Mouse (Mus musculus): Measurements from ENCODE around the gene Myo16.

DNA sequence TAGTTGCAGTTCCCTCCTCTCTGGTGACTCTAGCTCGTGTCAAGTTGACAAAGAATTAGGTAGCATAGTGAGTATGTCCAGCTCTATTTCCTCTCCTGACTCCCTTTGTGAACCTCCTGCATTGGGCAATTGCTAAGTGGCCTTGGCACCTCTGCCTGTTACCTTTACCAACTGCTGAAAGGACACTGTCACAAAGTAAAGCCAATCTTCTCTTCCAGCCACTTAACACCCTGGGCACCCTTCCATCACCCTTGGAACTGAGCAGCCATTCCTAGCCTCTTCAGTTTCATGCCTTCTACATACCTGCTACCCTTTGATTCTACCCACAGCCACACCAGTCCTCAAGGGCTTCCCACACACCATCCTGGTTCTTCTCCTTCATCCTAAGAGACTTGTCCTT lies 233.4 kb downstream of the Myo16 start:
- TF ChIP-seq MAX (IDR thresholded peaks at IDR 0.05), result no peak
- no peak for TF ChIP-seq CTCF (IDR thresholded peaks at IDR 0.05; ENCODE audit: control insufficient read depth, insufficient read depth, insufficient read length)

Data from C2C12 (cell line).